Mouse (Mus musculus) R1 (cell line): ENCODE data around the gene Dcaf11.

ENCODE experiments used
- DNase-seq: peaks from one replicate; pipeline ENCODE4 v3.0.0-alpha.2; 2018; ENCODE audit warnings: low read depth, low spot score

The Dcaf11 gene

DNA sequence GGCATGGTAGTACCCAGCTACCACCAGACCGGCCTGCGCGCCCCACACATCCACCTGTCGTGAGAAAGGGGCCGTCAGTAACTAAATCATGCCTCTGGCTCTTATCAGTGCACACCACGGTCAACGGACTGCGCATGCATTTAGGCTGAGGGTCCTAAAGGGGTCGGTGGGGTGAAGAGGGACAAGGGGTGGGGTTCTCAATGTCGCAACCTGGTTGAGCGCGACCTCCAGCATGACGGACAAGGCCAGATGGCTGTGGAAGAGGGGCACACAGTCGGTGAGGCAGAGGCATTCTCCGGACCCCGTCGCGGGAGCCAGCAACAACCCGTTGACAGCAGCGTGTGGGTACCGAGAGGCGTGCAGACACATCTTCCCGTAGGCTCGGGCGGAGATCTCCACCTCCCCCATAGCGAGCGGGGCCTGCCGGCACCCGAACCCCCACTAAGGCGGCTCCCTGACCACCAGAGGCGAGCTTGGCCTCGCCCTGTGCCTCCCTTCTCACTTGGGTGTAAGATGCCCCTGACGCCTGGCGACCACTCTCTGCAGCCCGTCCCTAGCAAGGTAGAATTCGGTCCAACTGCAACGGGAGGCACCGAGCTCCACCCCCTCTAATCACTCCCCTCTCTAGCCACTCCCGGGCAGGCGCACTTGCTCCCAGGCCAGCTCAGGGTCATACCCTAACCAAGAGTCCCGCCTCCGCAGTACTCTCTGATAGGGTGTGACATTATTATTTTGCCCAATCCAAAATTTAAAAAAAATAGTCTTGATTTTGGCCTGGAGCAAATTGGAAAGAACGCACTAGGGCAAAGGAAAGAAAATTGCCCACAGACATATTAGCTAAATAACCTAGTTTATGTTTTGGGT lies 25.1 kb downstream of the Dcaf11 start, which contains the start of gene Emc9:
Gene Emc9, minus strand, starts transcription at position 601 of the 864 bp plus-strand sequence.
- peak; percentile 92 for DNase-seq

DNA sequence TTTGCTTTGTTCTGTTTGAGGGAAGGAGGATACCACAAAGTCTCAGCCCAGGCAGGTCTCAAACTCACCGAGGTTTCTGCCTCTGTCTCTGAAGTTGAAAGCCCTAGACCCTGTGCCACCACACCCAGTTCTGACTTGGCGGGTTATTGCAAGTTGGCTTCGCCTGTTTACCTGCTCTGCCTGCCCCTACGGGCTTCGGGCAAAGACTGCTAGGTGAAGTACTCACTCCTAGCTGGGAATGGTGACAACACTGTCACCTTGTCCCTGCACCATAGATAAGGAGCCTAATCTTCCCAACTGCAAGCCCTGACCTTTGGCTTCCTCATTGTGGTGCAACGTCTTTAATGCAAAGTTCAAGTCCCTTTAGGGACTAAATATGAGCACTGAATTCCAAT lies 25.8 kb downstream of the Dcaf11 start:
- DNase-seq, result peak; percentile 27

DNA sequence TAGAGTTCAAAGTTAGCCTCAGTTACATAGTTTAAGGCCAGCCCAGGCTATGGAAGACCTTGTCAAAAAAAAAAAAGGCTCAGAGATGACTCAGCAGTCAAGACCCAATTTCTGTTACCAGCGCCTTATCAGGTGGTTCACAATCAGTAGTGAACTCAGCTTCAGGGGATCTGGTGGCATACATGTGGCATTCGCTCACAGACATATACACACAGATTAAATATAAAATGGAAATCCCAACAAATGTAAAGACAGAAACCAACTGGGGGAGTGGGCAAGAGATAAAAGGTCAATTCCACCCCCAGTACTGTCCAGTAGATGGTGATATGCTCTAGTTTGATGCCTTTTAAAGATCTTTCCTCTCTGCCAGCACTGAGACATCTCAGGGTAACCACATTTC lies 26.3 kb downstream of the Dcaf11 start:
- DNase-seq, result no peak

DNA sequence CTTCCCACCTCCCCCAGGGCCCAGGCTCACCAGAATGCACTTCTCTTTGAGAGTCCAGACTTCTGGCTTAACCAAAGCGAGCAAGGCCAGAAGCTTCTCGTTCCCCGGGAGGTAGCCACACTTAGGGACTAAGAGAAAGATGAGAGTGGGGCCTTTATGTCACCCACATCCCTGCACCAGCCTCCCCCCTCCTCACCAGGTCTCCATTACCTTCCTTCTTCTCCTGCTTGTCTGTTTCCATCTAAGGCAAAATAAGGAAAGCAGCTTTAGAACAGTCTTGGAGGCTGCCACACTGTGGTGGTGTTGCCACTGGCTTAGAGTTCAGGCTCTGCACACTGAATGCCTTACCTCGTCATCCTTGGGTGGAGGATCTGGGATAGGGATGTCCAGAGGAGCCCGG lies 29.5 kb downstream of the Dcaf11 start:
- no peak for DNase-seq

DNA sequence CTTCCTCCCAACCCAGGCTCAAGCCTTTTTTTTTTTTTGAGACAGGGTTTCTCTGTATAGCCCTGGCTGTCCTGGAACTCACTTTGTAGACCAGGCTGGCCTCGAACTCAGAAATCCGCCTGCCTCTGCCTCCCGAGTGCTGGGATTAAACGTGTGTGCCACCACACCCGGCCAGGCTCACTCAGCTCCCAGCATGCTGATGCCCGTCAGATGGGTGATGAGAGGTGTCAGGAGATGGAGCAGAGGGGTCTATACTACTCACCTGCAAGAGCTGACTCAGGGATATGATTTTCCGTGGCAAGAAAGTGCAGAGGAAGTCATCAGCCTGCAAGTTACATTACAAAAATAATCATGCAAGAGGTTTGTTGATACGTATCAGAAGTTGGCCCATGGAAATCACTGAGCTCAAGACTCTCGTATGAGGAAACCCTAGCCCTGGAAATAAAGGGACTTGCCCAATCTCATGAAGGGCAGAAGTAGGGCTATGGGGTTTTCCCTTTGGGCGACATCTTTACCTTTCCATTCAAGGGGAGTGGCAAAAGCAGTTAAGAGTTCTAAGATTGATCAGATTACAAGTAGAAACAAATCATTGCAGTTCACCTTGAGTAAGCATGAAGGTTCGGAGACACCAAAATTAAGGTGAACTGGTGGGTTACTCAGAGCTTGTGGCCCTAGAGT lies 30.1 kb downstream of the Dcaf11 start:
- DNase-seq, result no peak

DNA sequence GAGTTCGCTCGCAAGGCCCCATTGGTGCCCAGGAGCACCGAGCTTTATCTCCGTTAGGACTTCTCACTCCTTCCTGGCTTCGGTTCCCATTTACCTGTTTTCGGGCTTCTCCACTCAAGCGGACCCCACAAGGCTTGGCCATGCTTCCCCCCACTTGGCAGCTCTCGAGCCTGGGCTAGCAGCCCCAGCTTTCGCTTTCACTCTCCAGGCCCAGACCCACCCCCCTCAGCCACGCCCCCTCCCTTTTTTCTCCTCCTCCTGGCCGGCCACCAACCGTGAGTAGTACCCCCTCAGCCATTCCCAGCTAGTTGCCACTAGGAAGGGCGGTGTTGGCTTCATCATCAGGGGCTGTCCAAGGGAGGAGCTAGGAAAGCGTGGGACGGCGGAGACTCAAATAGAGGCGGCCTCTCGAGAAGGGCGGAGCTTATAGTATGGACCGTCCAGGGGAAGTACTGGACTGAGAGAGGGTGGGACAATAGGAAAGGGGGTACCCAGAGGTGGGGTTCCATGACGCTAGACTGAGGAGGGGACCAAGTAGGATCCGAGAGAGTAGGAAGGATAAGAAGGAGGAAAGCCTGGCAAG lies 31.0 kb downstream of the Dcaf11 start, which contains the start of gene Psme2:
Gene Psme2, minus strand, starts transcription at position 366 of the 583 bp plus-strand sequence.
- DNase-seq, result peak; percentile 99

DNA sequence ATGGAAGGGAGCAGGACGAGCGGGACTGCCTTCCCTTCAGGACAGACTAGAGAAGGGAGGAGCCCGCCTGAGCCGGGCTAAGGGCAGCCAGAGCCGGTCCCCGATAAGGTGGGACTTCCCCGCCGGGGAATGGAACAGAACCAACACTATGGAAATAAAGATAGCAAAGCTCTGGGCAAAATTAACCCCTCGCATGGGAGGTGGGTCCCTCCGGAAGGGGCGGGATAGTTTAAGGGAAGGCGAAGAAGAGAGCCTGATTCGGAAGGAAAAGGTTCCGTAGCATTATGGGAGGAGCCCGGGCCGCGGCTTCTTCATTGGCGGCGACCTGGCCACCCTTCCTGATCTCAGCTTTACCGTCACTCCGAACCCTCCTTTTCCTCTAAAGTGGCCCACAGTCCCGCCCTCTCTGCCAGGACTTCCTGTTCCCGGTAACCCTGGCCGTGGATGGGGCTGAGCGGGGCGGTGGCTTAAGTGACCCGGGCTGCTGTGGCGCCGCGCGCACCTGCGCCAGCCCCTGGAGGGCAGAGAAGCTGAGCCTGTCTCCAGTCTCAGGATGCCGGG lies 31.6 kb downstream of the Dcaf11 start, which contains the start of gene Rnf31:
Gene Rnf31, plus strand, starts transcription at position 378 of the 561 bp plus-strand sequence.
- peak; percentile 99 for DNase-seq

DNA sequence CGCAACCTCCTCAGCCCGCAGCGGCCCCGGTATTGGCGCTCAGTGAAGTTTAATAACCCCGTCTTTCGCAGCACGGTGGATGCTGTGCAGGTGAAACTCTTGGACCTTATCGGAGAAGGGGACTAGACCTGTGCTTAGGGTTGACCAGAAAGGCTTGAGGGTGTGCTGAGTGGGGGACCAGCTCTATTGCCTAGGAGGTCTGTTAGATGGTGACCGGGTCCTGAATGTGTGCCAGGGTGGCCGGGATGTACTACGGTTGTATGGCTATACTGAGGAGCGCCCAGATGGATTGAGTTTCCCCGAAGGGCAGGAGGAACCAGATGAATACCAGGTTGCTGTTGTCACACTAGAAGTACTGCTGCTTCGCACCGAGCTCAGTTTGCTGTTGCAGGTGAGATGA lies 32.4 kb downstream of the Dcaf11 start:
- no peak for DNase-seq

DNA sequence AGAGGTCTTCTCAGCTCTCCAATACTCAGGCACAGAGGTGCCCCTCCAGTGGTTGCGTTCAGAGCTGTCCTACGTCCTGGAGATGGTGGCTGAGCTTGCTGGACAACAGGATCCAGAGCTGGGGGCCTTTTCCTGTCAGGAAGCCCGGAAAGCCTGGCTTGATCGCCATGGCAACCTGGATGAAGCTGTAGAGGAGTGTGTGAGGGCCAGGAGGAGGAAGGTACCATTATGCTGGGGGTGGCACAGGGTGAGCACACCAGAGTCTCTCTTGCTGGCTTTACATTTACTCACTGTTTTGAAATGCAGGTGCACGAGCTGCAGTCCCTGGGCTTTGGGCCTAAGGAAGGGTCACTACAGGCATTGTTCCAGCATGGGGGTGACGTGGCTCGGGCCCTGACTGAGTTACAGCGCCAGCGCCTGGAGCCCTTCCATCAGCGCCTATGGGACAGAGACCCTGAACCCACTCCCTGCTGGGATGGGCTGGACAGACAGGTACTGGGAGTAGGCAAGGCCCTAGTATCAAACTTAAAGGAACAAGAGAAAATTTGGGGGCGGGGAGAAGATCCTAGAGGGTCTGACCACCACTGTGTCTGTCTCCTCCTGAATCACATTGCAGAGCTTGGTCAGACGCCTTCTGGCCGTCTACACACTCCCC lies 36.4 kb downstream of the Dcaf11 start:
- no peak for DNase-seq

DNA sequence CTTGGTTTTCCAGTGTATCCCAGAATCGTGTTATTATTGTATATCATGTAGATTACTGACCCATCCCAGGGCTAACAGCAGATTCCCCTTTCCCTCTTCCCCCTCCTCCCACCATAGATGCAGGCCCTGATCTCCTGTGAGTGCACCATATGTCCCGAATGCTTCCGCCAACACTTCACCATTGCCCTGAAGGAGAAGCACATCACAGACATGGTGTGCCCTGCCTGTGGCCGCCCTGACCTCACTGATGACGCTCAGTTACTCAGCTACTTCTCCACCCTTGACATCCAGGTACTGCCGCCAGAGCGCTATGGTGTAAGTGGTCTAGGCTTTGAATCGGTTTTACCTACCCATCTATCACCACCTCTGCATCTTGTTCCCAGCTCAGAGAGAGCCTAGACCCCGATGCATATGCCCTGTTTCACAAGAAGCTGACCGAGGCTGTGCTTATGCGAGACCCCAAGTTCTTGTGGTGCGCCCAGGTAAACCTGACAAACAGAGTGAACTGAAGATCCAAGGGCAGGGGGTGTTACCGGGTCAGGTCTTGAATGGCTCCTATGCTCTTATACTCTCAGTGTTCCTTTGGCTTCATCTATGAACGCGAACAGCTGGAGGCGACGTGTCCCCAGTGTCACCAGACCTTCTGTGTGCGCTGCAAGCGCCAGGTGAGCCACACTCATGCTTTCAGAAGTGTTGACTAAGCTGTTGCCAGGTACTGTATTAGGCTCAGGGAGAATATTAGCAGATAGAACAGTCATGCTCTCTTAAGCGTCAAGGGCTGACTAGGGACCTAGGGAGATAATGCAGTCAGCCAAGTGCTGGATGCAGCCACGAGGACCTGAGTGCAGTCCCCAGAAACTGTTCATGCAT lies 39.0 kb downstream of the Dcaf11 start:
- no peak for DNase-seq

DNA sequence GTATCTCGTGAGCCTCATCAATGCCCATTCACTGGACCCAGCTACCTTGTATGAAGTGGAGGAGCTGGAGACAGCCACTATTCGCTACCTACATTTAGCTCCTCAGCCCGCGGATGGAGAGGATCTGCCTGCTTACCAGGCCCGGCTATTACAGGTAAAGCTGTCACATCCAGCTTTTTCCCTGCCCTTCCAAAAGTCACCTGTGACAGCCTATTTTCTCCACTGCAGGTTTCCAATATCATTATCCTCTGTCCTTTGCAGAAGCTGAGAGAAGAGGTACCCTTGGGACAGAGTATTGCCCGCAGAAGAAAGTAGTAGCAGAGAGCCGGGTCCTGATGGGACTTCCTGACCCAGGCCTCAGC lies 43.4 kb downstream of the Dcaf11 start, which contains the start of gene Irf9:
Gene Irf9, plus strand, starts transcription at position 301 of the 362 bp plus-strand sequence.
- DNase-seq, result no peak

DNA sequence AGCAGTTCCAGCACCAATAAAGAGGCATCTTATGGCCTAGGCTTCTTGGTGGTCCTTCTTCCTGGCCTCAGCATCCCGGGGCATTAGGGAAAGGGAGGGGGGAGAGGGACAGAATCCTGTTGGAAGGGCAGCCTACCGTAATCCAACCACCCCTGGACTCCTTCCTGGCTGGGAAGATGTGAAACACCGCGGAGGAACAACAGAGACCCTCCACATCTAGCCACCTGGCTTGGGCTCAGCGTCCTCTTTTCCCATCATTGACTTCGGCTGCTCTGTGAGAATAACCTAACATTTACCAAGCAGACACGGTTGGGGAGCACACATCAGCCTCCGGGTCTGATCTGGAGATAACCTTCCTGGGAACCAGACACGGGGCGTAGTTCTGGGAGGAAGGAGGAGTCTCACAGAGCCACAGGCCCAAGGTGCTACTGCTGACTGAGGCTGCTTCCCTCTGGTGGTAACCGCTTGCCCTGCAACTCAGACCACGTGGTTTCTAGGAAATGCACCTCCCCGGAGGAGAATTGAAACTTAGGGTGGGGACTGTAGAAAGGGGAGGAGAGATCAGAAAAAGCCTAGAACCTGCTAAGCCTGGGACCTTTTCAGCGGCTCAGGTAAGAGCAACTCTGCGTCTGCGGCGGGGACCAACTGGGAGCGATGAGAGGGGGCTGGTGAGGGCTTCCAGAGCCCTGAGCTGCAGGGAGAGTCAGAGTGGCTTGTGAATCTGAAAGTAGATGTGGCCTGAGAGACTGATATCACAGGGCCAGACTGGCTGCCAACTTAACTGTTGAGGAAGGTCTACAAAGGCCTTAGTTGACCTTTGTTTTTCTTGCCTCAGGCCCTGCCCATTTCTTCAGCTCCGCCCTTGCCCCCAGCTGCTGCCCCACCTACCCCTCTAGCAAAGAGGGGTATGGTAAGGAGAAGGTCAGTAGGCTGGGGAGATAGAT lies 44.1 kb downstream of the Dcaf11 start:
- peak; percentile 99 for DNase-seq

DNA sequence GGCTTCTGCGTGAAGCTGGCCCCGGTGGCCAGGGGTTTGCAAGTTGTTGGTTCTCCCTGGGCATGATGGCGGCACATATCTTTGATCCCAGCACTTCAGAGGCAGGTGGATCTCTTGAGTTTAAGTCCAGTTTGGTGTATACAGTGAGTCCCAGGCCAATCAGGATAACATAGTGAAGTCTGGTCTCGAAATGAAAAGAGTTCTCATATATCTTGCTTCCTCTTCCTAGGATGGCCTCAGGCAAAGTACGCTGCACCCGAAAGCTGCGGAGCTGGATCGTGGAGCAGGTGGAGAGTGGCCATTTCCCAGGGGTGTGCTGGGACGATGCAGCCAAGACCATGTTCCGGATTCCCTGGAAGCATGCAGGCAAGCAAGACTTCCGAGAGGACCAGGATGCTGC lies 45.0 kb downstream of the Dcaf11 start:
- DNase-seq, result no peak

DNA sequence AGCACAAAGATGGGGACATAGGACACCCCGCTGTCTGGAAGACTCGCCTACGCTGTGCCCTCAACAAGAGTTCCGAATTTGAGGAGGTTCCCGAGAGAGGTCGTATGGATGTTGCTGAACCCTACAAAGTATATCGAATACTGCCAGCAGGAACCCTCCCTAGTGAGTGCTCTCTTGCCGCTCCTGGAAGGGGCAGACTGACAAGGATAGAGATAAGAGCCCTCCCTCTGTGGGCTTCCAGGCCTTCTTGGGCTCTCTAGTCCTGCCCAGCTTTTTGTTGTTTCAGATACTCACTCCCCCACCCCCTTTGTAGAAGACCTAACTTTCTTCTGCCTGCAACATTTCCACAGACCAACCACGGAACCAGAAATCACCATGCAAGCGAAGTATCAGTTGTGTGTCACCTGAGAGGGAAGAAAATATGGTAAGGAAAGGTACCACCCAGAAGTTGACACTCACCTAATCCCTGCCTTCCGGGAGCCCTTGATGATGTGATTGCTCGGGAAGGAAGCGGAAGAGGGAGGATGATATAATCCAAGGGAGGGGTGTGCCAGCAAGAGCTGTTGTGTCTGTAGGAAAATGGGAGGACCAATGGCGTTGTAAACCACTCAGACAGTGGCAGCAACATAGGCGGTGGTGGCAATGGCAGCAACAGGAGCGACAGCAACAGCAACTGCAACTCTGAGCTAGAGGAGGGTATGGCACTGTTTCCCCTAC lies 46.1 kb downstream of the Dcaf11 start:
- DNase-seq, result peak; percentile 54

DNA sequence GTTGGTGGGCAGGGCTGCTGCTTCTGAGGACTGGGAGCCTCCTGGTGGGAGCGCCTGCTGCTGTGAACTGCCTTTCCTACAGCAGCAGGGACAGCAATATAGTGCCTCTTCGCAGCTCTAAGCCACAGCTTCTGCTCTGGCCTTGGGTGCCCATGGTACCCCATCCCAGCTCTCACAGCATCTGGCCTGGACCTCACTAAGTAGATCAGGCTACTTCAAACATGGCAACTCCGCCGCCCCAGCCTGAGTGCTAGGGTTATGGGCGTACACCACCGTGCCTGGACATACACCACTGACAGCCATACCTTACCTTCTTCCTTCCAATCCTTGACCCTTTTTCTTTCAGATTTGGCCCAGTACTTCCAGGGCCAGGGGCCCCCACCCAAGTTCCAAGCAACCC lies 48.5 kb downstream of the Dcaf11 start:
- DNase-seq, result no peak

DNA sequence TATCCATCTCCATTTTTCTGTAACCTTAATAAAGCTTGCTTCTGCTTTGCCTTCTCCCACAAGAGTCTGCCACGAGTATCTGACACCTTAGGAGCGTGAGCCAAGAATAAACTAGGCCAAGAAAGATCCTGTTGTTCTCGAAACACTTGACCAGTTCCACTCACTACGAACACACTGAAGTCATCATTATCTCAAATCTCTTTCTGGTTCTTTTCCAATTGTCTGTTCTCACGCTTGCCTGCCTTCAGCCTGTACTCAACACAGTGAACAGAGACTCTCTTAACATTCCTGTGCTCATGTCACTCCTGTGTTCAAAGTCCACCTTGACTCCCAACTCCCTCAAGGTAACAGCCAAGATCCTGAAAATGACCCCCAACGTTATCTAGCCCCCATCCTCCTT lies 53.5 kb downstream of the Dcaf11 start:
- no peak for DNase-seq

DNA sequence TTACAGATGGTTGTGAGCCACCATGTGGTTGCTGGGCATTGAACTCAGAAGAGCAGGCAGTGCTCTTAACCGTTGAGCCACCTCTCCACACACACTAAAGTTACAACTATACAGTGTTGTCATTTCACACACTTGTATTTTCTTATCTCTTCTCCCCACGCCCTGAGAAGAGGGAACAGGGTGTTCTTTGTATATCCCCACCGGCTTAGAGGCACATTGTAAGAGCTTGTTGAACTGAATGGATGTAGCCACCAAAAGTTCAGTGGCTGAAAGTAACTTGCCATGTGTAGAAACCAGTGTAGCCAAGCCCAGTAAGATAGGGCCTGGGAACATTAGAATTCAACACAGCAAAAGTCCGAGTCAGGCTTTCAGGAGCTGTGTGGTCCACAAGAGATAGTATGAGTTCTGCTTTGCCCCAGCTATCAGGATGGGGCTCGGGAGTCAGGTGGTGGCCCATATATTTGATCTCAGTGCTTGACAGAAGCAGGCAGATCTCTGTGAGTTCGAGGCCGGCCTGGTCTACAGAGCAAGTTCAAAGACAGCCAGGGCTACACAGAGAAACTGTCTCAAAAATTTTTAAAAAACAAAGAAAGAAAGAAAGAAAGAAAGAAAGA lies 54.9 kb downstream of the Dcaf11 start:
- DNase-seq, result no peak

DNA sequence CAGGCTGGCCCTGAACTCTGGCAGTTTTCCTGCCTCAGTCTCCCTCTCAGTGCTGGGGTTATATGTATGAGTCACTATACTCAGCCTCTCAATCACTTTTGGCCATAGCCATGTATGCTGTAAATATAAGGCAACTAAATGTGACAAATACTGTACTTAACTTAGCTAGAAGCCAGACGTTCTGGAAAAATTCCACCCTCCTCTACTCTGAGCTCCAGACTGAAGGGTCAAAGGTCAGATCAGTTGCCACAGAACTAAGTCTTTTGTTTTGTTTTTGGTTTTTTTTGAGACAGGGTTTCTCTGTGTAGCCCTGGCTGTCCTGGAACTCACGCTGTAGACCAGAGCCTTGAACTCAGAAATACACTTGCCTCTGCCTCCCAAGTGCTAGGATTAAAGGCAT lies 56.1 kb downstream of the Dcaf11 start:
- DNase-seq, result no peak
